Mouse (Mus musculus) G1E (cell line): ENCODE results near the gene Sema3b. TPM values are rescaled to one million over a fixed set of nuclear protein-coding genes. Genes with fewer than 3 reads are reported as not detected.
A peak's percentile ranks its signal among the peaks of the same experiment; 100 is the strongest.

Source experiments
- ATAC-seq: 2 replicates; pipeline ENCODE4 v1.8.0; 2016; ENCODE audit warnings: mild to moderate bottlenecking; ENCODE audit not compliant: insufficient number of reproducible peaks, poor library complexity, low FRiP score, severe bottlenecking; ENCODE audit errors: extremely low read depth
- DNase-seq: peaks from one replicate; pipeline ENCODE4 v3.0.0; 2012; ENCODE audit warnings: low spot score
- H3K27me3 ChIP-seq: 2 replicates; pipeline ENCODE4 v1.6.1; 2012; ENCODE audit warnings: mild to moderate bottlenecking, low read length, inconsistent platforms; ENCODE audit not compliant: insufficient read depth
- H3K36me3 ChIP-seq: replicated peaks from 2 replicates; pipeline ENCODE3; 2012; ENCODE audit warnings: mild to moderate bottlenecking, inconsistent platforms
- H3K4me1 ChIP-seq: 2 replicates; pipeline ENCODE4 v1.6.1; 2012; ENCODE audit warnings: low read depth, low read length, inconsistent platforms, mixed read lengths; ENCODE audit not compliant: insufficient read depth
- H3K4me3 ChIP-seq: 2 replicates; pipeline ENCODE4 v1.5.1; 2012; ENCODE audit warnings: low read depth, mild to moderate bottlenecking, inconsistent platforms, low read length, moderate library complexity, mixed read lengths
- H3K9me3 ChIP-seq: replicated peaks from 2 replicates; pipeline ENCODE4 v1.6.1; 2012; ENCODE audit warnings: inconsistent platforms
- CTCF ChIP-seq: IDR thresholded peaks from 2 replicates; pipeline ENCODE4 v1.5.1; 2012; ENCODE audit warnings: low read depth, low read length, inconsistent platforms, mixed read lengths
- GATA1 ChIP-seq: IDR thresholded peaks from 2 replicates; pipeline ENCODE4 v1.6.1; 2012; ENCODE audit warnings: borderline replicate concordance, low read length, inconsistent platforms, mixed read lengths
- GATA2 ChIP-seq: IDR thresholded peaks from 2 replicates; pipeline ENCODE4 v1.6.1; 2012; ENCODE audit warnings: low read depth, low read length, inconsistent platforms, borderline replicate concordance
- POLR2AphosphoS5 ChIP-seq: IDR thresholded peaks from 2 replicates; pipeline ENCODE4 v1.6.1; 2012; ENCODE audit warnings: low read depth, low read length, inconsistent platforms; ENCODE audit not compliant: insufficient replicate concordance
- TAL1 ChIP-seq: conservative IDR thresholded peaks from 2 replicates; pipeline ENCODE4 v1.6.1; 2012; ENCODE audit warnings: low read depth, low read length, inconsistent platforms, mixed read lengths
- polyA plus RNA-seq: library from polyadenylated mRNA; stranded (reverse); fragments of >175 nt; gene quantifications from 2 replicates; pipeline ENCODE4 v1.2.3, GENCODE M21; 2012
- total RNA-seq, 2 experiments: library from RNA; stranded (forward) in 1 of 2; stranded (reverse) in 1 of 2; fragments of 200-1000 nt in 1 of 2; fragments of >200 nt in 1 of 2; fragmentation: Nextera tagmentation in 1 of 2; gene quantifications; 2 replicates each; pipeline ENCODE4 v1.2.3; 2014 to 2017

The Sema3b gene
- total and polyA plus RNA-seq, 3 experiments, result 0.27 TPM; not detected in 2

GRCm38 (mm10) chr9:107555031-107555457, 54.0 kb downstream of the Sema3b start:
- peak overlapping the region; percentile 82 for H3K4me3 ChIP-seq
- peaks cover 5% of the 10 kb centered on the region; the same call in 1 of the 2 replicates for H3K27me3 ChIP-seq
- H3K36me3 ChIP-seq, result peaks cover 52% of the 10 kb centered on the region
- peaks cover 60% of the 10 kb centered on the region for H3K4me1 ChIP-seq
- ATAC-seq, result no peak
- H3K9me3 ChIP-seq, result no peaks in the 10 kb centered on the region
- DNase-seq, result peak; percentile 65
- TF ChIP-seq POLR2AphosphoS5 (no peak), GATA2 (no peak), GATA1 (no peak), CTCF (no peak), TAL1 (no peak)

GRCm38 (mm10) chr9:107554319-107554825, 54.7 kb downstream of the Sema3b start:
- ATAC-seq (peak; percentile 94), DNase-seq (peak; percentile 98)
- no peaks in the 10 kb centered on the region for H3K9me3 ChIP-seq
- peak overlapping the region; percentile 82 for H3K4me3 ChIP-seq
- peaks cover 5% of the 10 kb centered on the region; the same call in 1 of the 2 replicates for H3K27me3 ChIP-seq
- peaks cover 61% of the 10 kb centered on the region for H3K4me1 ChIP-seq
- H3K36me3 ChIP-seq, result peaks cover 45% of the 10 kb centered on the region
- TF ChIP-seq GATA1 (no peak), TAL1 (no peak), GATA2 (no peak), POLR2AphosphoS5 (no peak), CTCF (no peak)

- peaks cover 62% of the 10 kb centered on the region for H3K4me1 ChIP-seq
- no peaks in the 10 kb centered on the region for H3K9me3 ChIP-seq
- DNase-seq (no peak), ATAC-seq (no peak)
- H3K4me3 ChIP-seq, result peak overlapping the region; percentile 82
- peaks cover 39% of the 10 kb centered on the region for H3K36me3 ChIP-seq
- TF ChIP-seq POLR2AphosphoS5 (no peak), GATA1 (no peak), GATA2 (no peak), CTCF (no peak), TAL1 (no peak)
- H3K27me3 ChIP-seq, result peaks cover 5% of the 10 kb centered on the region; the same call in 1 of the 2 replicates
Measured at GRCm38 (mm10) chr9:107553541-107554318, 55.3 kb downstream of the Sema3b start.

- Histone ChIP-seq H3K4me3 (peak overlapping the region; percentile 82; the same call in 1 of the 2 replicates), H3K36me3 (peaks cover 30% of the 10 kb centered on the region), H3K9me3 (no peaks in the 10 kb centered on the region), H3K4me1 (peaks cover 69% of the 10 kb centered on the region), H3K27me3 (peaks cover 5% of the 10 kb centered on the region; the same call in 1 of the 2 replicates)
- TF ChIP-seq GATA2 (no peak), GATA1 (no peak), CTCF (no peak), TAL1 (no peak), POLR2AphosphoS5 (no peak)
- DNase-seq (no peak), ATAC-seq (no peak)
Measured at GRCm38 (mm10) chr9:107552690-107553393, 56.2 kb downstream of the Sema3b start.

GRCm38 (mm10) chr9:107551890-107552355, 57.1 kb downstream of the Sema3b start:
- Histone ChIP-seq H3K36me3 (peaks cover 21% of the 10 kb centered on the region), H3K4me3 (peak overlapping the region; percentile 73), H3K4me1 (peaks cover 69% of the 10 kb centered on the region), H3K9me3 (no peaks in the 10 kb centered on the region), H3K27me3 (peaks cover 5% of the 10 kb centered on the region; the same call in 1 of the 2 replicates)
- ATAC-seq (no peak), DNase-seq (no peak)
- TF ChIP-seq TAL1 (no peak), CTCF (no peak), GATA2 (no peak), GATA1 (no peak), POLR2AphosphoS5 (no peak)
